Mouse (Mus musculus) liver, embryonic 15.5 days (tissue): ENCODE data around the gene Apoh. TPM values are rescaled to one million over a fixed set of nuclear protein-coding genes. Genes with fewer than 3 reads are reported as not detected.
A peak's percentile ranks its signal among the peaks of the same experiment; 100 is the strongest.

Source experiments
- ATAC-seq: fragments of 200-750 bp; cut with Nextera tagmentation; 2 replicates; pipeline ENCODE4 v1.8.0; 2017; ENCODE audit warnings: moderate number of reproducible peaks, mild to moderate bottlenecking, moderate library complexity; ENCODE audit not compliant: insufficient read depth
- H3K27ac ChIP-seq: fragments of 300-500 bp; sonication (generic); replicated peaks from 2 replicates; pipeline ENCODE4 v1.5.1; 2015; ENCODE audit warnings: mild to moderate bottlenecking, inconsistent platforms
- H3K27me3 ChIP-seq: fragments of 300-500 bp; sonication (generic); 2 replicates; pipeline ENCODE4 v1.6.1; 2015; ENCODE audit warnings: mild to moderate bottlenecking, inconsistent platforms
- H3K36me3 ChIP-seq: fragments of 300-500 bp; sonication (generic); replicated peaks from 2 replicates; pipeline ENCODE4 v1.6.1; 2015; ENCODE audit warnings: moderate library complexity, mild to moderate bottlenecking, inconsistent platforms
- H3K4me1 ChIP-seq: fragments of 300-500 bp; sonication (generic); replicated peaks from 2 replicates; pipeline ENCODE4 v1.6.1; 2015; ENCODE audit warnings: inconsistent platforms
- H3K4me2 ChIP-seq: fragments of 300-500 bp; sonication (generic); 2 replicates; pipeline ENCODE4 v1.6.1; 2015; ENCODE audit warnings: moderate library complexity, mild to moderate bottlenecking, inconsistent platforms
- H3K4me3 ChIP-seq: fragments of 300-500 bp; sonication (generic); replicated peaks from 2 replicates; pipeline ENCODE4 v1.5.1; 2015; ENCODE audit warnings: mild to moderate bottlenecking, inconsistent platforms
- H3K9ac ChIP-seq: fragments of 300-500 bp; sonication (generic); 2 replicates; pipeline ENCODE4 v1.6.1; 2015; ENCODE audit warnings: moderate library complexity, mild to moderate bottlenecking, inconsistent platforms
- H3K9me3 ChIP-seq: fragments of 300-500 bp; sonication (generic); replicated peaks from 2 replicates; pipeline ENCODE4 v1.6.1; 2016; ENCODE audit warnings: inconsistent platforms
- WGBS: fragments of 180-500 bp; shearing (Covaris S2); methylation state at CpG from one replicate; pipeline ENCODE4 v1.1.7; 2015; ENCODE audit warnings: mixed read lengths; ENCODE audit not compliant: insufficient replicate concordance; 5-methylcytosine and 5-hydroxymethylcytosine counted together
- polyA plus RNA-seq: library from polyadenylated mRNA; unstranded; fragments of >200 nt; fragmentation: Nextera tagmentation; extraction: Ambion mirVana; gene quantifications from 2 replicates; pipeline ENCODE4 v1.2.1, GENCODE M21; 2015

Gene Apoh
- polyA plus RNA-seq, 1 experiment from 2014 or later: 589 TPM

GRCm38 (mm10) chr11:108356020-108356419 lies 12.9 kb downstream of the Apoh start:
- Histone ChIP-seq H3K9me3 (no peaks in the 10 kb centered on the region), H3K36me3 (no peaks in the 10 kb centered on the region), H3K9ac (no peak overlapping the region), H3K27ac (no peak overlapping the region), H3K4me2 (no peak overlapping the region), H3K27me3 (0 out of 2 replicates have a peak, but pooled peaks cover 3% of the 10 kb centered on the region), H3K4me1 (no peaks in the 10 kb centered on the region), H3K4me3 (no peak overlapping the region)
- 54% methylated on average over 4 of the region's 4 CpGs for WGBS
- ATAC-seq: no peak

GRCm38 (mm10) chr11:108358911-108359310 lies 15.8 kb downstream of the Apoh start:
- Histone ChIP-seq H3K9me3 (no peaks in the 10 kb centered on the region), H3K36me3 (no peaks in the 10 kb centered on the region), H3K4me1 (no peaks in the 10 kb centered on the region), H3K4me2 (no peak overlapping the region), H3K4me3 (no peak overlapping the region), H3K9ac (no peak overlapping the region), H3K27me3 (0 out of 2 replicates have a peak, but pooled peaks cover 3% of the 10 kb centered on the region), H3K27ac (no peak overlapping the region)
- WGBS: 64% methylated on average over 6 of the region's 6 CpGs
- no peak for ATAC-seq

GRCm38 (mm10) chr11:108360983-108361382 lies 17.8 kb downstream of the Apoh start:
- no peak overlapping the region for H3K4me3 ChIP-seq
- H3K27me3 ChIP-seq: 0 out of 2 replicates have a peak, but pooled peaks cover 3% of the 10 kb centered on the region
- H3K36me3 ChIP-seq: no peaks in the 10 kb centered on the region
- ATAC-seq: no peak
- WGBS: 24% methylated on average over 4 of the region's 4 CpGs
- no peaks in the 10 kb centered on the region for H3K4me1 ChIP-seq
- H3K27ac ChIP-seq: no peak overlapping the region
- H3K4me2 ChIP-seq: no peak overlapping the region
- no peaks in the 10 kb centered on the region for H3K9me3 ChIP-seq
- H3K9ac ChIP-seq: no peak overlapping the region

- no peak for ATAC-seq
- no peak overlapping the region for H3K27ac ChIP-seq
- H3K27me3 ChIP-seq: 0 out of 2 replicates have a peak, but pooled peaks cover 3% of the 10 kb centered on the region
- no peaks in the 10 kb centered on the region for H3K36me3 ChIP-seq
- no peak overlapping the region for H3K4me2 ChIP-seq
- no peaks in the 10 kb centered on the region for H3K9me3 ChIP-seq
- no peak overlapping the region for H3K4me3 ChIP-seq
- no peaks in the 10 kb centered on the region for H3K4me1 ChIP-seq
- H3K9ac ChIP-seq: no peak overlapping the region
- 61% methylated on average over 5 of the region's 5 CpGs for WGBS
Measured at GRCm38 (mm10) chr11:108362965-108363364, 19.8 kb downstream of the Apoh start.

- ATAC-seq: no peak
- no peak overlapping the region for H3K27ac ChIP-seq
Measured at GRCm38 (mm10) chr11:108363991-108364390, 20.8 kb downstream of the Apoh start.

GRCm38 (mm10) chr11:108364945-108365589 lies 21.9 kb downstream of the Apoh start:
- H3K9me3 ChIP-seq: no peaks in the 10 kb centered on the region
- no peak overlapping the region for H3K4me3 ChIP-seq
- no peak overlapping the region for H3K4me2 ChIP-seq
- no peaks in the 10 kb centered on the region for H3K36me3 ChIP-seq
- no peak overlapping the region for H3K27ac ChIP-seq
- no peaks in the 10 kb centered on the region for H3K27me3 ChIP-seq
- ATAC-seq: no peak
- H3K9ac ChIP-seq: no peak overlapping the region
- H3K4me1 ChIP-seq: no peaks in the 10 kb centered on the region
- WGBS: 31% methylated on average over 7 of the region's 7 CpGs

More at GRCm38 (mm10) chr11:108363991-108364390, 20.8 kb downstream of the Apoh start:
- no peaks in the 10 kb centered on the region for H3K4me1 ChIP-seq
- no peak overlapping the region for H3K4me3 ChIP-seq
- no peaks in the 10 kb centered on the region for H3K27me3 ChIP-seq
- H3K4me2 ChIP-seq: no peak overlapping the region
- no peaks in the 10 kb centered on the region for H3K36me3 ChIP-seq
- 70% methylated on average over 4 of the region's 4 CpGs for WGBS
- H3K9ac ChIP-seq: no peak overlapping the region
- H3K9me3 ChIP-seq: no peaks in the 10 kb centered on the region

- 57% methylated on average over 7 of the region's 7 CpGs for WGBS
- Histone ChIP-seq H3K4me2 (no peak overlapping the region), H3K27ac (no peak overlapping the region), H3K4me3 (no peak overlapping the region), H3K9ac (no peak overlapping the region), H3K4me1 (no peaks in the 10 kb centered on the region), H3K9me3 (no peaks in the 10 kb centered on the region), H3K27me3 (no peaks in the 10 kb centered on the region), H3K36me3 (no peaks in the 10 kb centered on the region)
- no peak for ATAC-seq
Measured at GRCm38 (mm10) chr11:108365600-108365999, 22.4 kb downstream of the Apoh start.

GRCm38 (mm10) chr11:108367046-108367445 lies 23.9 kb downstream of the Apoh start:
- H3K9me3 ChIP-seq: no peaks in the 10 kb centered on the region
- H3K9ac ChIP-seq: no peak overlapping the region
- no peak overlapping the region for H3K4me2 ChIP-seq
- no peak for ATAC-seq
- 11% methylated on average over 1 of the region's 1 CpGs for WGBS
- H3K4me3 ChIP-seq: no peak overlapping the region
- no peaks in the 10 kb centered on the region for H3K4me1 ChIP-seq
- no peak overlapping the region for H3K27ac ChIP-seq
- H3K36me3 ChIP-seq: no peaks in the 10 kb centered on the region
- H3K27me3 ChIP-seq: no peaks in the 10 kb centered on the region

GRCm38 (mm10) chr11:108376815-108377214 lies 33.7 kb downstream of the Apoh start:
- 60% methylated on average over 7 of the region's 7 CpGs for WGBS
- no peaks in the 10 kb centered on the region for H3K9me3 ChIP-seq
- H3K4me1 ChIP-seq: no peaks in the 10 kb centered on the region
- no peak overlapping the region for H3K9ac ChIP-seq
- H3K36me3 ChIP-seq: no peaks in the 10 kb centered on the region
- H3K27ac ChIP-seq: no peak overlapping the region
- no peak overlapping the region for H3K4me2 ChIP-seq
- no peak overlapping the region for H3K4me3 ChIP-seq
- no peaks in the 10 kb centered on the region for H3K27me3 ChIP-seq
- ATAC-seq: no peak

GRCm38 (mm10) chr11:108377680-108378362 lies 34.7 kb downstream of the Apoh start:
- Histone ChIP-seq H3K36me3 (no peaks in the 10 kb centered on the region), H3K4me2 (no peak overlapping the region), H3K4me1 (no peaks in the 10 kb centered on the region), H3K9ac (no peak overlapping the region), H3K9me3 (no peaks in the 10 kb centered on the region), H3K27me3 (no peaks in the 10 kb centered on the region), H3K4me3 (no peak overlapping the region), H3K27ac (no peak overlapping the region)
- ATAC-seq: 0 out of 2 replicates have a peak, but pooled peaks have one; percentile 37
- 29% methylated on average over 19 of the region's 19 CpGs for WGBS

- 57% methylated on average over 4 of the region's 4 CpGs for WGBS
- no peak overlapping the region for H3K4me2 ChIP-seq
- H3K4me1 ChIP-seq: no peaks in the 10 kb centered on the region
- no peak overlapping the region for H3K9ac ChIP-seq
- ATAC-seq: no peak
- no peaks in the 10 kb centered on the region for H3K9me3 ChIP-seq
- H3K27me3 ChIP-seq: no peaks in the 10 kb centered on the region
- H3K36me3 ChIP-seq: no peaks in the 10 kb centered on the region
- no peak overlapping the region for H3K4me3 ChIP-seq
- H3K27ac ChIP-seq: no peak overlapping the region
Measured at GRCm38 (mm10) chr11:108378363-108378751, 35.2 kb downstream of the Apoh start.
